Mouse (Mus musculus) 3T3-L1 (cell line): Measurements from ENCODE around the gene Edrf1.
A peak's percentile ranks its signal among the peaks of the same experiment; 100 is the strongest.

Experiments
- DNase-seq: peaks from one replicate; pipeline ENCODE4 v3.0.0-alpha.2; 2015; ENCODE audit warnings: low read depth, low spot score

Gene Edrf1

GRCm38 (mm10) chr7:133637361-133638305 lies at the start of gene Edrf1:
Edrf1 (plus strand) TSS chr7:133637543.
- DNase-seq, result peak; percentile 99

DNA sequence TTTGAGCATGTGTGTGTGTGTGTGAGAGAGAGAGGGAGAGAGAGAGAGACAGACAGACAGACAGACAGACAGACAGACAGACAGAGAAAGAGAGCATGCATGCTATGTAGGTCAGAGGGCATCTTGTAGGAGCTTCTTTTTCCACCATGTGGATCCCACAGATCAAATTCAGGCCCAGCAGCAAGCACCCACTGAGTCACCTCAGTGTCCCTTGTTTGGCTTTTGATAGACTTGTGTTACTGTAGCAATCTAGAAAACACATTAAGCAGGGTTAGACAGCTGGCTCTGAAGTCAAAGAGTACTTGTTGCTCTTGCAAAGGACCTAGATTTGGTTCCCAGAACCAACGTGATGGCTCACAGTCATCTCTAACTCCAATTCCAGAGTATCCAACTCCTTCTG lies 45.6 kb upstream of the Edrf1 start:
- DNase-seq, result no peak

DNA sequence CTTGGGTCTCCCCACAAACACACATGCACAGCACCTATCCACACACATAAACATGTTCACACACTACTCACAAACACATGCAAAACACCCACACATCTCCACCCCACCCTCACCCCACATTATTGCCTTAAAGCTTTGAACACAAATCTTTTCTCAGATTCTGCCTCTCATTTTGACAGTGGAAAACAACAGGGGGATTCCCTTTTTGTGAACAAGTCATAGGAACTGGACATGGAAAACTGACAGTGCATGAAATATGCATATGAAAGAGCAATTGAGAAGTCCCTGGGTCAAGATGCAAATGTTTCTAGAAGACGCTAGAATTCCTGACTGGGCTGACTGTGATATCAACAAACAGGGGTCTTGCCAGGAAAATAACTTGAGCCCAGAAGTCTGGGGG lies 36.8 kb upstream of the Edrf1 start:
- DNase-seq, result no peak

DNA sequence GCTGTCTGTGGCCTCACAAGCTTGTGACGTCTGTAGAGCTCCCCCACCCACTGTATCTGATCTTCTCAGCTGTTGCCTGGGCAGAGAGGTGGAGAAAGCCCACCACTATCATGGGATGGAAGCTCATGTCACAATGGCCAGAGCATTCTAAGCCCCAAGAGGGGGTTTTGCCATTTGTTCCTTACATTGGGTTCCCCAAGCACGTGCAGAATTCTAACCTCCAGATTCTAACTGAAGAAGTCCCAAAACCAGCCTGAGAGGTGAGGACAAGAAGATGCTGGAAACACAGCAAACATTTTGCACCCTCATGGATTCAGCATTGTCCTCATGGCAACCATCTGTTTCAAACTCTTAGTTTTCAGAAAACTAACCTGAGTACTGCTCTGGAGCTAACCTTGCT lies 35.3 kb upstream of the Edrf1 start, which contains the start of gene Tex36:
Tex36 (minus strand) TSS at position 101 of the 400 bp plus-strand sequence.
- DNase-seq, result no peak

DNA sequence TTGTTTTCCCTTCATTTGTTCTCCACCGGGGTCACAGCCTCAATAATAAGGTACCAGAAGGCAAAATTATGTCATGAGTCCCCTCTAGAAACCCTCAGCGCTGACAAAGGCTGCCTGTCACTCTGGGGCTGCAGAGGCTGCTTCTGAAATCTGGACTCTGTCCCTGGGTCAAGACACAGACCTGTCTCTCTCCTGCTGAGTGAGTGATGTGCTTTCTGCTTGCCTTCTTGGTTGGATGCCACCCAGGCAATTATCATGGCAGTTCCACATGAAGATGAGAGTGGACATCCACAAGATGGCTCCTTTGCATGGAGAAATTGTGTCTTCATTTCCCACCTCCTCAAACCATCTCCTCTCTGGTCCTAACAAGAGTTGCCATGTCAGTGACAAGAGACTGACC lies 34.2 kb upstream of the Edrf1 start:
- DNase-seq, result no peak

DNA sequence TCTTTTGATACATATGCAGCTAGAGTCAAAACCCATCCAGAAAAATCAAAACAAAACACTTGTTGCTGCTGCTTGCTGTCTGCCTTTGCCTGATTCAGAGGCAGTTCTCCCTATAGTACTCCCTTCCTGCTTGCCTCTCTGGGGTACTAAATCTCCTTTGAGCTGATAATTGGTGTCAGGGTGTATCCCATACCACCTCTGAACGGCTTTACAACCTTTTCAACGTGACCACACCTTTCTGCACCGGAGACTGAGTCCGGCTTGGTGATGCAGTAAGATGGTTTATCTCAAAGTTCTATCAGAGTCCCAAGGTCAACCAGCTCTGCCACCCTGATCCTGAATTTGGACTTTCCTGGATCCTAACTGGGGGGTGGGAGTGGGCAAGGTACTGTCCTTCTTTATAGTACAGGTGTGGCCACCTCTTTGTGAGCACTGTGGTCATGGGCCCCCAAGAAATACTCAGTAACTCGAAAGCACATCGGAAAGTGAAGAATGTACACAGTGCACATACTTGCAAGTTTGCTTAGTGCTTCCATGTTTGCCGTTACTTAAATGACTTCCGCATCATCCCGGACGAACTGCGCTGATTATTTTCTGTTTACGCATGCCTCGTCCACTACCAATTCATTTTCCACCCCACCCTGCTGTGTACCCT lies 32.8 kb upstream of the Edrf1 start:
- DNase-seq, result no peak

DNA sequence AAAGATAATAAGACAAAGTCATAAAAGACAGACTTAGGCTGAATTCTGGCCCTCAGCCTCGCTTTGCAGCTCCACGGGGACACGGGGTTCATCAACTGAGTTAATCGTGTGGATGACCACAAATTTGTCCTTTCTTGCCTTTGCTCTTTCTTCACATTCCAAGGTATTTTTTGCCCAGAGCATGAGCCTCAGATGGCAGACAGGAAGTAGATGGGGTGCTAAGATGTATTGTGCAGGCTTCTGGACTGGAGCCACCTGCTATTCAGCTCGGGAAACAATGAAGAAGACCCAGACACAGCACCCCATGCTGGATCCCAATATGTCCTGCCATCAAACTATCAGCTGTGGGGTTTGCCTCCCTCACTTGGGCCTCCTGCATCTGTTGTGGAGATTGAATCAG lies 30.0 kb upstream of the Edrf1 start:
- DNase-seq, result no peak

GRCm38 (mm10) chr7:133607883-133608575 lies 29.3 kb upstream of the Edrf1 start:
- DNase-seq, result no peak

DNA sequence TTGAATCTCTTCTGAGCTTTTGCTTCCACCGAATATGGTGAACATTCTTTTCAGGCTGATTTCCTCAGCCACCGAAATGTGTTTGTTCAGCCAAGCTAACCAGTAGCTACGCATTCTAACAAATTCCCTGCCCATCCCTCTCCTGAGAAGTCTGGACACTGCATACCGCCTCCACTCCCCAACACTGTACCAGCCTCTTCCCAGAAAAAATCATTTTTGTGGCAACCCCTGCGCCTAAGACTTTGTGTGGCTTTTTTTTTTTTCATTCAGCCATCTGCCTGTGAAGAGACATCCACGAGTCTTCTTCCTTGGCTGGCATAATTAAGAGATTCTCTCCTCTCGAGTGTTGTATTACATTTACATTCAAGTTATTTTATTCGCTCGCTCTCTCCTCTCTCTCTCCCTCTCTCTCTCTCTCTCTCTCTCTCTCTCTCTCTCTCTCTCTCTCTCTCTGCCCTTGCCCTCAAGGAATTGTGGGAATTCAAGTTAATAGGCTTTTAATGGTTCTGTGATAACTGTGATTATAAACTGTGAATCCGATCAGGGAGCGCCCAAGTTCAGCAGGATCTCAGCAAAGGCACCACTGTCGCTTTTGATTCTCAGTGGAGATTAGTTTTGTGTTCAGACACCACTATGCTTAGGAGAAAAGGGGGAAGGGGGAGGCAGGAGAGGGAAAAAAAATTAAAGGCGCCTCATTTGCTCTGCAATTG lies 28.6 kb upstream of the Edrf1 start:
- no peak for DNase-seq

DNA sequence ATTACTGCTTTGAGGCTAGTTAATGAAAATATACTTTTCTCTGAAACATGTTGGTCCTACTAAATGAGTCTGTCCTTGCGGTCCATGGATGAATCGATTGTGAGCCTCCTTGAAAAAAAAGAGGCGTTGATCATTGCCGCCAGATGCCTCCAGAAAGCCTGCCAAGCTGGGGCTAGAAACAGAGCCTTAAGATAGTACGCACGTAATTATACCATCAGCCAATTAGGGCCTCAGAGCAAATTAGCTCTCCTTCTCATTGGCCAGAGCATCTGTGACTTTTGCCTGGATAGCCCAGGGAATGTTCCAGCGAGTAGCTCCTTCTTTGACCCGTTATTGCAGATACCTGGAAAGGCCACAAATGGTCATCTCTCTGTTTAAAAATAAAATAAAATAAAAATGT lies 27.8 kb upstream of the Edrf1 start:
- no peak for DNase-seq

DNA sequence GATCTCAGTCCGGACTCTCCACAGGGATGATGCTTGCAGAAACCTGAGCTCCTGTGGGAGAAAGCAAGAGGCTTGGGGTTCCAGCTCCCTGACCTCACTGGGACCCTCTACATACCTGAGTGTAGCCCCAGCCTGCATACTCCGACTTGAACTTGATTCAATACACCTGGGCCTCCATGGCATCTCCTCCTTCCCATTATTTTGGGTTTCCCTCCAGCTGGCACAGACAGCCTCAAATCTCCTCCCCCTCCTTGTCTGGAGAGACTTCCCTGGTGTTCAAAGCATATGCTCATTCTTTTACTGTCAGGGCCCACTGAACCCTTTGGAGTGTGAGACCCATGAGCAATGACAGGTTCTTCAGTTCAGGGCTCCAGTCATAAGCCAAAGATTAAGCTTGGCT lies 24.4 kb upstream of the Edrf1 start:
- no peak for DNase-seq

DNA sequence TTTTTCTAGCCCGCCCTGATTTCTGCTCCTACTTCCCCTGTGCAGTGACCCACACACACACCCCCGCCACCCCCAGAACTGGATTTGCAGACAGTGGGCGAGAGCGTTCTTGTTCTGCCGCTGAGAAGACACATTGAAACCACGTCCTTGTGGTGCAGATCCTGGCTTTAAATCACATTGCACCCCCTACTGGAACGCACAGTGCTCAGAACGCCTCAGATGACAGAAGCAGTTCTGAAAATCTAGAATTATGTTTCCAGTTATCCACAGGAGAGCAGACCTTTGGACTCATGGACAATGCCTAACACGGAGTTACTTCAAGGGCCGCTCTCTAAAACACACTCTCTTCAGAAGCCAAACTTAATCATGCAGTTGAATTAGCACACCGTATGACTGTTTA lies 16.6 kb upstream of the Edrf1 start:
- DNase-seq, result no peak

DNA sequence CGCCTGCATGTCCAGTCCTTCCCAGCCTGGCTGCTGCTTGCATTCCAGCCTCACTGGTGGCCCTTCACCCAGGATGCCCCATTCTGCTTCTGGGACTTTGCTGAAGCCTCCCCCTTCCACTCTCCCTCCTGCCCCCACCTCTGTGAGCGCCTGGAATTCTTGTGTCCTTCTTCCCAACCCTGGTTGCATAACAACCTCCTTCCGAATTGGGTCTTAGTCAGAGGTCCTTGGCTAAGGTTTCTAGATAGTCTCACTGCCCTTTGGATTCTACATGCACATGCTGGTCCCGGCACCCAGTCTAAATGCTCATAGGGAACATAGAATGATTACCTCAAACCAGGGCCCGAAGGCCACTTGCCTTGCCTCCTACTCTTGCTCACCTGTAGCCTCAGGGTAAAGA lies 14.1 kb upstream of the Edrf1 start:
- no peak for DNase-seq

DNA sequence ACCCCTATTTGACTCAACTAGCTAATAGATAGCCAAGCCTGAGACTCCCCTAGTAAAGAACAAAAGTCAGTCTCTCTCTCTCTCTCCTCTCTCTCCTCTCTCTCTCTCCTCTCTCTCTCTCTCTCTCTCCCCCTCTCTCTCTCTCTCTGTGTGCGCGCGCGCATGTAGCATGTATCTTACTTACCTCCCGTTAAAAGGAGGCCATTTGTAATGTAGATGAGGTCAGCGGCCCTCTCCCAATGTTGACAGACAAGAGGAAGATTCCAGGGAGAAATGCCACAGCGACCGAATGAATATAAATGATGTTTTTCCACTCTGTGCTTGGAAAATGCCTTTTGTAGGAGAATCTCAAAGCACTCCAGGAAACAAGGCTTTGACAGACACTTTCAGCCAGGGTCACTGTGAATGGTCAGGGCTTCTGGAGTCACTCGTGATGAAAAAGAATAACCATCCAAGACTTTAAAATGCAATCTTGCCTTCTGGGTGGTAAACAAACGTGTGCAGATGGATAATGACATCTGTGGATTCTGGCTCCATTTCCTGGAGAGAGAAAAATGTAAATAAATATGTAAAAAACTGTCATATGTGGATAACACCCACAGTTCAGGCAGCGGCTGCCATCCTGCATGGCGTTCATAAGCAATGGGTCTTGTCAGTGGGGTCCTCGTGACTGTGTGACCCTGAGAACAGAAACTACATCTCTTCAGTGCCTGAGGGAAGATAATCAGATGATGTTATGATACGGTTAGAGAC lies 10.0 kb upstream of the Edrf1 start:
- no peak for DNase-seq

DNA sequence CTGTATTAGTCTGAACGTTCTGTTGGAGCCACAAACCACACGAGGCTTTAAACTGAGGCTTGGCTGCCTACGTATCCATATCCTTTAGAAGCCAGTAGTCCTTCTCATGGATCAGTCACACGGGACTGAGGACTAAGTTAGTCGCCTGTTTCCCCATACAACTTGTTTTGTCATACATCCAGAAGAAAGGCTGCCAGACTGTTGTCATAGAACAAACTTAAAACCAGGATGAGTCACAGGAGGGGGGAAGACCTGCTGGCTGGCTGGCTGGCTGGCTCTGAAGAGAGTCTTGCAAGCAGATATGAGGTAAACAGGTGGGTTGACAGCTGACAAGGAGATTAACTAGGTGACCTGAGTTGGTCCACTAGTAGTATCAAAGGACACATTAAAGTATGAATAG lies 6.5 kb upstream of the Edrf1 start:
- DNase-seq, result peak; percentile 42

GRCm38 (mm10) chr7:133632476-133632875 lies 4.9 kb upstream of the Edrf1 start:
- DNase-seq, result peak; percentile 68

- peak; percentile 19 for DNase-seq
Observed at GRCm38 (mm10) chr7:133634932-133635650, 2.3 kb upstream of the Edrf1 start.

- peak; percentile 90 for DNase-seq
Observed at GRCm38 (mm10) chr7:133636738-133637352, 498 bp upstream of the Edrf1 start.

DNA sequence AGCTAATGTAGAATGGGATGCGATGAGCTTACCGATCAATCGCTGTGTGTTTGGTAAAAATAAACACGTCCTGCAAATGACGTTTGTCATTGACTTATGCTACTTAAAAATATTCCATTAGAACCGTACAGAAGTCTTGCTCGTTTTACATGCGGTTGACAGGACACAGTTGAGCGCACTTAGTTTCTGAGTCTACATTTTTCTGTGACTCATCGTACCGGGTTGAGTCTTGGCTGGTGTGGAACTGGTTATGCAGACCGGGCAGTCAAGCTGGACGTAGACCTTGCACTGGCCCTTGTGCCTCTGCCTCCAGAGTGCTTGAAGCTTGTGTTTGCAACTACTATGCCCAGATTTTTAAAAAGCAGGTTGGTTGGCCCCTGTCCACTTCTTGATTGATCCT lies 963 bp downstream of the Edrf1 start:
- DNase-seq, result peak; percentile 66

DNA sequence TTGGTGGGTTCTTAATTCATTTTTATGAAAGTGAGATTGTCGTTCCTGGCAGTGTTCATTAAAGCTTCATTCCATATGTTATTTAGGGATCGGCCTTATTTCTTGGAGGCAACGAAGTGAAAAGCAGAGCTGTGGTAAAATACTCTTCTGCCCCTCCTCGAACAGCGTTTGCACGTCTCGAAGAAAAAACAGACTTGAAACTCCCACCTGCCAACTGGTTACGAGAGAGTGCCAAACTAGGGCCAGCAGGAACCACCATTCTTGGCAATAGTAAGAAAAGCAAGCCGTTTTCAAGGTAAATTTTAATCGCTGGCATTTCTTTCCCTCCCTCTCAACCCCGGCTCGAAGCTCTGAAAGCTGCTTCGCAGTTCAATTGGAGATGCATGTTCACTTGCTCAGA lies 1.5 kb downstream of the Edrf1 start:
- DNase-seq, result no peak
